Mouse (Mus musculus): ENCODE results near the gene Atp6v0a2. TPM values are rescaled to one million over a fixed set of nuclear protein-coding genes. Genes with fewer than 3 reads are reported as not detected.
A peak's percentile ranks its signal among the peaks of the same experiment; 100 is the strongest.

Gene Atp6v0a2
- polyA plus RNA-seq, 1 experiment, result 22.8 TPM

GRCm38 (mm10) chr5:124602349-124602748, 26.0 kb upstream of the Atp6v0a2 start:
- H3K36me3 ChIP-seq (ENCODE audit: control insufficient read depth, insufficient read depth), result no peaks in the 10 kb centered on the region
- H3K27me3 ChIP-seq (ENCODE audit: control insufficient read depth, insufficient read depth, insufficient read length), result no peaks in the 10 kb centered on the region
- no peaks in the 10 kb centered on the region for H3K79me2 ChIP-seq (ENCODE audit: control insufficient read depth, insufficient read depth)
- TF ChIP-seq CTCF (IDR thresholded peaks at IDR 0.05; ENCODE audit: control insufficient read depth, insufficient read depth, insufficient read length) (peak; percentile 28), MYOD1 (IDR thresholded peaks at IDR 0.05; ENCODE audit: control insufficient read depth, insufficient read length, low read depth) (no peak)
- H3K4me3 ChIP-seq (ENCODE audit: insufficient read depth, poor library complexity, severe bottlenecking), result no peak overlapping the region
- no peak overlapping the region for H3ac ChIP-seq (ENCODE audit: control insufficient read depth, insufficient read length, low read depth)
- H3K79me3 ChIP-seq (ENCODE audit: low read depth), result no peaks in the 10 kb centered on the region

GRCm38 (mm10) chr5:124604296-124604695, 24.1 kb upstream of the Atp6v0a2 start:
- no peaks in the 10 kb centered on the region for H3K36me3 ChIP-seq (ENCODE audit: control insufficient read depth, insufficient read depth)
- H3K79me3 ChIP-seq (ENCODE audit: low read depth), result no peaks in the 10 kb centered on the region
- no peaks in the 10 kb centered on the region for H3K27me3 ChIP-seq (ENCODE audit: control insufficient read depth, insufficient read depth, insufficient read length)
- no peaks in the 10 kb centered on the region for H3K79me2 ChIP-seq (ENCODE audit: control insufficient read depth, insufficient read depth)
- TF ChIP-seq MYOD1 (IDR thresholded peaks at IDR 0.05; ENCODE audit: control insufficient read depth, insufficient read length, low read depth), result no peak
- no peak for TF ChIP-seq USF1 (IDR thresholded peaks at IDR 0.05; ENCODE audit: low read depth)
- no peak for TF ChIP-seq CTCF (IDR thresholded peaks at IDR 0.05; ENCODE audit: control insufficient read depth, insufficient read depth, insufficient read length)
- no peak for TF ChIP-seq CEBPB (IDR thresholded peaks at IDR 0.05; ENCODE audit: low read depth)
- TF ChIP-seq FOSL1 (IDR thresholded peaks at IDR 0.05; ENCODE audit: insufficient read depth, low read length, poor library complexity, severe bottlenecking), result no peak
- no peak for TF ChIP-seq MYOG (IDR thresholded peaks at IDR 0.05; ENCODE audit: control insufficient read depth, extremely low read depth, insufficient read length)
- no peak for TF ChIP-seq MAX (IDR thresholded peaks at IDR 0.05)
- no peak overlapping the region for H3ac ChIP-seq (ENCODE audit: control insufficient read depth, insufficient read length, low read depth)
- no peak overlapping the region for H3K4me3 ChIP-seq (ENCODE audit: insufficient read depth, poor library complexity, severe bottlenecking)

- no peaks in the 10 kb centered on the region for H3K36me3 ChIP-seq (ENCODE audit: control insufficient read depth, insufficient read depth)
- H3K4me3 ChIP-seq (ENCODE audit: insufficient read depth, poor library complexity, severe bottlenecking), result no peak overlapping the region
- no peak overlapping the region for H3ac ChIP-seq (ENCODE audit: control insufficient read depth, insufficient read length, low read depth)
- TF ChIP-seq CEBPB (IDR thresholded peaks at IDR 0.05; ENCODE audit: low read depth) (no peak), FOSL1 (IDR thresholded peaks at IDR 0.05; ENCODE audit: insufficient read depth, low read length, poor library complexity, severe bottlenecking) (no peak), MYOG (IDR thresholded peaks at IDR 0.05; ENCODE audit: control insufficient read depth, extremely low read depth, insufficient read length) (no peak), MAX (IDR thresholded peaks at IDR 0.05) (no peak), MYOD1 (IDR thresholded peaks at IDR 0.05; ENCODE audit: control insufficient read depth, insufficient read length, low read depth) (no peak), USF1 (IDR thresholded peaks at IDR 0.05; ENCODE audit: low read depth) (no peak), CTCF (IDR thresholded peaks at IDR 0.05; ENCODE audit: control insufficient read depth, insufficient read depth, insufficient read length) (no peak)
- no peaks in the 10 kb centered on the region for H3K79me2 ChIP-seq (ENCODE audit: control insufficient read depth, insufficient read depth)
- no peaks in the 10 kb centered on the region for H3K27me3 ChIP-seq (ENCODE audit: control insufficient read depth, insufficient read depth, insufficient read length)
- no peaks in the 10 kb centered on the region for H3K79me3 ChIP-seq (ENCODE audit: low read depth)
Observed at GRCm38 (mm10) chr5:124605041-124605622, 23.2 kb upstream of the Atp6v0a2 start.

GRCm38 (mm10) chr5:124610965-124611364, 17.4 kb upstream of the Atp6v0a2 start:
- Histone ChIP-seq H3K27me3 (ENCODE audit: control insufficient read depth, insufficient read depth, insufficient read length) (no peaks in the 10 kb centered on the region), H3K4me3 (ENCODE audit: insufficient read depth, poor library complexity, severe bottlenecking) (no peak overlapping the region), H3K36me3 (ENCODE audit: control insufficient read depth, insufficient read depth) (no peaks in the 10 kb centered on the region), H3K79me2 (ENCODE audit: control insufficient read depth, insufficient read depth) (no peaks in the 10 kb centered on the region), H3ac (ENCODE audit: control insufficient read depth, insufficient read length, low read depth) (no peak overlapping the region), H3K79me3 (ENCODE audit: low read depth) (no peaks in the 10 kb centered on the region)
- TF ChIP-seq USF1 (IDR thresholded peaks at IDR 0.05; ENCODE audit: low read depth) (no peak), MAX (IDR thresholded peaks at IDR 0.05) (no peak), CEBPB (IDR thresholded peaks at IDR 0.05; ENCODE audit: low read depth) (no peak), MYOG (IDR thresholded peaks at IDR 0.05; ENCODE audit: control insufficient read depth, extremely low read depth, insufficient read length) (no peak)

- Histone ChIP-seq H3K79me2 (ENCODE audit: control insufficient read depth, insufficient read depth) (no peaks in the 10 kb centered on the region), H3K36me3 (ENCODE audit: control insufficient read depth, insufficient read depth) (no peaks in the 10 kb centered on the region), H3ac (ENCODE audit: control insufficient read depth, insufficient read length, low read depth) (no peak overlapping the region), H3K4me3 (ENCODE audit: insufficient read depth, poor library complexity, severe bottlenecking) (no peak overlapping the region), H3K27me3 (ENCODE audit: control insufficient read depth, insufficient read depth, insufficient read length) (no peaks in the 10 kb centered on the region), H3K79me3 (ENCODE audit: low read depth) (no peaks in the 10 kb centered on the region)
- no peak for TF ChIP-seq USF1 (IDR thresholded peaks at IDR 0.05; ENCODE audit: low read depth)
- no peak for TF ChIP-seq FOSL1 (IDR thresholded peaks at IDR 0.05; ENCODE audit: insufficient read depth, low read length, poor library complexity, severe bottlenecking)
- no peak for TF ChIP-seq MYOG (IDR thresholded peaks at IDR 0.05; ENCODE audit: control insufficient read depth, extremely low read depth, insufficient read length)
- TF ChIP-seq CEBPB (IDR thresholded peaks at IDR 0.05; ENCODE audit: low read depth), result no peak
- no peak for TF ChIP-seq MYOD1 (IDR thresholded peaks at IDR 0.05; ENCODE audit: control insufficient read depth, insufficient read length, low read depth)
- no peak for TF ChIP-seq CTCF (IDR thresholded peaks at IDR 0.05; ENCODE audit: control insufficient read depth, insufficient read depth, insufficient read length)
- no peak for TF ChIP-seq MAX (IDR thresholded peaks at IDR 0.05)
Observed at GRCm38 (mm10) chr5:124614709-124615108, 13.7 kb upstream of the Atp6v0a2 start.

- Histone ChIP-seq H3K4me3 (ENCODE audit: insufficient read depth, poor library complexity, severe bottlenecking) (no peak overlapping the region), H3K79me3 (ENCODE audit: low read depth) (no peaks in the 10 kb centered on the region), H3K27me3 (ENCODE audit: control insufficient read depth, insufficient read depth, insufficient read length) (no peaks in the 10 kb centered on the region), H3K36me3 (ENCODE audit: control insufficient read depth, insufficient read depth) (no peaks in the 10 kb centered on the region), H3ac (ENCODE audit: control insufficient read depth, insufficient read length, low read depth) (no peak overlapping the region), H3K79me2 (ENCODE audit: control insufficient read depth, insufficient read depth) (no peaks in the 10 kb centered on the region)
- no peak for TF ChIP-seq MYOD1 (IDR thresholded peaks at IDR 0.05; ENCODE audit: control insufficient read depth, insufficient read length, low read depth)
- no peak for TF ChIP-seq CTCF (IDR thresholded peaks at IDR 0.05; ENCODE audit: control insufficient read depth, insufficient read depth, insufficient read length)
- no peak for TF ChIP-seq CEBPB (IDR thresholded peaks at IDR 0.05; ENCODE audit: low read depth)
- no peak for TF ChIP-seq MYOG (IDR thresholded peaks at IDR 0.05; ENCODE audit: control insufficient read depth, extremely low read depth, insufficient read length)
- no peak for TF ChIP-seq USF1 (IDR thresholded peaks at IDR 0.05; ENCODE audit: low read depth)
- TF ChIP-seq MAX (IDR thresholded peaks at IDR 0.05), result no peak
- no peak for TF ChIP-seq FOSL1 (IDR thresholded peaks at IDR 0.05; ENCODE audit: insufficient read depth, low read length, poor library complexity, severe bottlenecking)
Observed at GRCm38 (mm10) chr5:124618711-124619110, 9.7 kb upstream of the Atp6v0a2 start.

All from C2C12 (cell line).